Mouse (Mus musculus) brain, embryonic 14.5 days (tissue): ENCODE results near the gene Prdm5.

Source experiments
- CTCF ChIP-seq: fragments of 200-500 bp; IDR thresholded peaks from 2 replicates; pipeline ENCODE4 v1.5.1; 2012; ENCODE audit warnings: inconsistent platforms, mild to moderate bottlenecking, moderate library complexity, borderline replicate concordance; ENCODE audit not compliant: insufficient read depth, insufficient read length; ENCODE audit errors: extremely low read depth
- POLR2A ChIP-seq: fragments of 200-500 bp; IDR thresholded peaks from 2 replicates; pipeline ENCODE4 v1.6.1; 2012; ENCODE audit warnings: mild to moderate bottlenecking, inconsistent platforms, borderline replicate concordance; ENCODE audit not compliant: poor library complexity, insufficient read depth, insufficient read length, severe bottlenecking; ENCODE audit errors: extremely low read depth

GRCm38 (mm10) chr6:65862836-65863235 is 84.0 kb downstream of the Prdm5 start:
- no peak for TF ChIP-seq CTCF
- TF ChIP-seq POLR2A = no peak
